Mouse (Mus musculus) hindlimb bud, embryonic 11.5 days (tissue): ENCODE measurements around the gene Sim2.
A peak's percentile ranks its signal among the peaks of the same experiment; 100 is the strongest.

ENCODE experiments used
- DNase-seq: peaks from one replicate; pipeline ENCODE4 v3.0.0-alpha.2; 2012; ENCODE audit warnings: low read depth, low spot score; ENCODE audit errors: extremely low spot score

Gene Sim2

DNA sequence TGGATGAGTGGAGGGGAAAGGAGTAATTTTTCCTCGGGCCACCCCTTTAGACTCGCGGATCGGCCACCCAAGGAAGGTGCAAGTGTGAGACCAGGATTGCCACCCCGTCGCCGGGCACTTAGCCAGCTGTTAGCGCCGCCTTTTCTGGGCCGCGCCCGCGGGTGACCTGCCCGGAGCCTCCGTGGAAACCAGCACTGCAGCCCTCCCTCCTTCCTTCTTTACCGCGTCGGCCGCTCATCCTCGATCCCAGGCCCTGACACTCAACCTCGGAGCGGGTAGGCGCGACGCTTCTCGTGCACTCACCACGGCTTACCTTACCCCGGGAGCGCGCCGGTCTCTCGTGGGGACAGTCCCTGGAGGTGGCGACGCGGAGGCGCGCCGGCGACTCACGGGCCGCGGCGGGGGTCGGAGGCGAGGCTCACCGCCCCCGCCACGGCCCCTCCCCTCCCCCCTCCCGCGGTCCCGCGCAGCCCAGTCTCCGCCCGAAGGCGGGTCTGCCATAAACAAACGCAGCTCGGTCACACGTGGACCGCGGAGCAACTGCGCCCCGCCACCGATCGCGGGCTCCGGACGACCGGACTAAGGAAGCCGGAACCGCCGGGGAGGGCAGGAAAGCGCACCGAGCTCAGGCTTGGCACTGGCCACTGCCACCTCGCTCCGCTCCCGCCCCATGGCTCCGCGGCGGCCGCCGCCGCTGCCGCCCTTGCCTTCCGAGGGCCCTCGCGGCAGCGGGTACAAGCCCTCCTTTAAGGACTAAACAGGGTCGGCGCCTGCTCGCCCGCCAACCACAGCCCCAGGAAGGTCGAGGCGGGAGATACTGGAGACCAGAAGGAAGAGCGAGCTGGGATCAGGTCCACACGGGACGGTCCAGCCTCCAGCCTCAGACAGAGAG lies at the start of gene Sim2:
Gene Sim2 (plus strand): TSS at position 221 of the 892 bp plus-strand sequence.
- no peak for DNase-seq

DNA sequence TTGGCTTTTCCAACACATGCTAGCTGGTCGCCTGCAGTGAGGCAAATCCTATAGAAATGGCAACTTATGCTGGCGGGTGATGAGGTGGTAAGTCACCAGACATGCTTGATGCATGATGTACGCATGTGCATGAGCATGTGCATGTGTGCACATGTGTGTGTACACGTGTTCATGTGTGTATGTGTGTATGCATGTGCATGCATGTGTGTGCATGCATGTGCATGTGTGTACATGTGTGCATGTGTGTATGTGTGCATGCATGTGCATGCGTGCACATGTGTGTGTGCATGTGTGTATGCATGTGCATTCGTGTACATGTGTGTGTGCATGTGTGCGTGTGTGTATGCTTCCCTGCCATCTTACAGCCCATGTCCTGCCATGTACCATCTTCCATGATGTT lies 47.5 kb upstream of the Sim2 start:
- no peak for DNase-seq

DNA sequence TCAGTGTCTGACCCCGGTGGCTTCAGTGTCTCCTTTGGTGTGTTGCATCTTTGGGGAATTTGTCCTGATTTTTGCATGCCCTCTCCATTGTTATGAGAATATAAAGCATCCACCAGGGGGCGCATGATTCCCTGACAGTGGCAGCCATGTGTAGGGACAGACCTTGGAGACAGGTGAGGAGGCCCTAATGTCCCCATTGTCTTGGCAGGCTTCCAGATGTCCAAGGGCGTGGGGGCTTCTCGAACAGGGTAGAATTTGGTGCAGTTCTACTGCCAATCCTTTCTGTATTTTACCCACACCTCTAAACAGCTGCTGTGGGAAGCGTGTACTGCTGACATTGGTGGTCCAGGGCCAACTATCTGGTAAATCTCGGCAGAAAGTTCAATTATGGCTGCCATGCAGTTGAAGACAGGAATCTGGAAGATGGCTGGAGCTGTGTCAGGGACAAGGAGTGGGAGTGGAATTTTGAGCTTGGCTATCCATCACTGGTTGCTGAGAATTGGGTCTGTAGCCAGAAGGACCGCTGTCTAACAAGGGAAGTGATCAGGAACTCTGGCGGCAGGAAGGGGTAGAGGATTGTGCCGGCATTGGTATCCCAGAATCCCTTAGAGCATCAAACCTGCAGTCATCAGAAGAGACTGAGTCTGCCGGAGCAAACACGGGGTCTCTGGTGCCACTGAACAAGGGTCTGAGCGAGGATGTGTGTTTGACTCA lies 46.3 kb upstream of the Sim2 start:
- no peak for DNase-seq

DNA sequence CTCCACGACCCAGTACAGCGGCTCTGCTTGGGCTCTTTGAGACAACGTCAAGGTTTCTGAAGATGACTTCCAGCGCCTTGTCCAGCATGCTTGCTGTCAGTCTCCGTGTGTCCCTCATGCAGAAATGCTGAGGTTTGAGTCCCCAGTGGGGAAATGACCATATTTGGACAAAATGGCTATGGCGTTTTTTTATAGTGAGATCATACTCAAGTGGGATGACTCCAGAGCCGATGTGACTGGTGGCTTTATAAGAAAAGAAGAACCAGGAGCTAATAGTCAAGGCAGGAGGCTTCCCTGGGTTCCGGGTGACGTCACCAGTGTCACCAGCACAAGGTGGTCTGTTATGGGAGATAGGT lies 45.8 kb upstream of the Sim2 start:
- DNase-seq = no peak

DNA sequence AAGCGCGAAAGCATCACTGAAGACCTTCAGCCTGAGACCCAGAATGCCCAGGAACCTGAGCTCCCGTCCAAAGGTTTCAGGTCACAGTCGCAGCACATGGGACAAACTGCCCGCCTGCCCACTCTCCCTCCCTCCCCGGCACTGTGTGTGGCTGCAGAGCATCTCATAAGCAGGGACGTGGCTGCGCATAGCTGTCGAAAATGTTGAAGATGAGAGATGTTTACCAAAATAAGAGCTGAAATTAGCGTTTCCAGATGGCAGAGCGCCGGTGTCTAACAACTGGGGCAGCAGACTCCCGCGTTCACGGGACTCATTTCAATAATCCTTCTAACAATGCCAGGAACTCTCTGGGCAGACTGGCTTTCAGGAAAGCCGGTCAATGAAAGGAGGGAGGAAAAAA lies 44.2 kb upstream of the Sim2 start:
- DNase-seq = no peak

DNA sequence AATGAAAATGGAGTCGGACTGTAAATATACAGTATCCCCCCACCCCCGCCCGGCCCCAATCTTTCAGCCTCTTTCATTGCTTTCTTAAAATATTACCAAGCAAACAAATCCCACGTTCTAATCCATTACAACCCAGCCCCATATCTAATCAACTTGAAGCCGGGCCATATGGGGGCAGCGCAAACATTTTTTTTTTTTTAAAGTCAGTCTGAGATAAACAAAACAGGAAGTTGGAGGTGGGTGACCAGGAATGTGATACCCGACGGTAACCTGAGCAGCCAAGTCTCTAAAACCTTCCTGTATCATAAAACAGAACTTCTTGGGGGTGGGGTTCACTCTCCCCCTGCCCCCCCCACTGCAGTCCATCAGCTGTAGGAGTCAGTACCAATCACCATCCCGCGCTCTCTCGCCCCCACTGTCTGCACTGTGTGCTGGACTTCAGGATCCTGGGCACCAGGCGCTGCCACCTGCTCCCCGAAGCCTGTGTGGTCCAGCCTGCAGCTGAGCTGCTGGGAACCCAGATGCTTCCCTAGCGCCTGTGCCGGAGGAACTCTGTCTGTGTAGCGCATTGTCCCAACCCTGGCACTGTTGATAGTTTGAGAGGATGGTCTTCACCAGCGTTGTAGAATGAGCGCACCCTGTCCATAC lies 43.5 kb upstream of the Sim2 start:
- DNase-seq = no peak

DNA sequence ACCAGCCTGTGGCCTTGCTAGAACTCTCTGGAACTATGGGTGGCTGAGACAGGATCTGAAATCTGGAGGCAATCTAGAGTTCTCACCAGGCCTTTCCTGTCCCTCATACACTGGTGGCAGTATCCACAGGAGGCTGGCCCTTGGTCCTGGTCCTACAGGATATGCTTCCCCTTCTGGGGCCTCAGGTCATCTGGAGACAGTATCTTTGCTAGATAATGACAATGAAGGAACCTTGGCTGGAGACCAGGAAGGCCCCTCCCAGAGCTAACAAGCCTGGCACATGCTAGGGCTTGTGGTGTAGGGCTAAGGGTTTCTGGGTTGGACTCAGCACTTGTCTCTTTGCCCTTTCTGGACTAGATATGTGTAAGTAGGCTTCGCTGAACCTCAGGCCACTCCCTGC lies 40.9 kb upstream of the Sim2 start:
- no peak for DNase-seq

DNA sequence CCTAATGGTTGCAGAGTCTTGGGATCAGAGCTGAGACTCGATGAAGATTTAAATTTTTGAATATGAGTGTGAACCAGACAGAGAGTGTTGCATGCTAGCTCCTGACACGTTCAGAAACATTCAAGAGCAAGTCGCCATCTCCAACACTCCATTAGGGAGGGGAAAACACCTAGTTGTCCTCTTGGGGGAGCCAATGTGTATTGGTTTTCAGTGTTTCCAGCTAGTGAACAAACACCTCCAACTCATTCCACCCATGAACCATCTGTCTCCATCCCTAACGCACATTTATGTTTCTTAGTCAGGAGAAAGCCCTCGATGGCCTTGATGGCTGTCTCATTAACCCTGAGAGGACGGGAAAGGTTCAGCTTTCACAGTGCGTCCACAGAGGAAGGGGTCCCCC lies 39.7 kb upstream of the Sim2 start:
- DNase-seq = no peak

DNA sequence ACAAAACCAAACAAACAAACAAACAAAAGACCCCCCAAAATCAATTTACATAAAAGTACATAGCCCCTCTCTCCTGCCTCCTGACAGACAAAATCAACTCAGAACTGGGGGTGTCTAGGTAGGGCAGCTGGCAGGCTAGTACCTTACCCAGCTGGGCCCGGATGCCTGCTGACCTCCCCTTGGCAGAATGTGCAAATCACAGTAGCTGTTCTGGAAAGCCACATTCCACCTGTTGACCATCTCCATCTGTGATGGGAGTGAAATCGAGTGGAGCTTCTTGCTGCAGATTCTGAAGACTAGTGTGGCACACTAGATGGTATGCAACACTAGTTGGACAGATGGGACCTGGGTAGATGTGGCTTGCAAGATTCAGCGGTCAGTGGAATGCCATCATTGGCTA lies 34.4 kb upstream of the Sim2 start:
- no peak for DNase-seq

DNA sequence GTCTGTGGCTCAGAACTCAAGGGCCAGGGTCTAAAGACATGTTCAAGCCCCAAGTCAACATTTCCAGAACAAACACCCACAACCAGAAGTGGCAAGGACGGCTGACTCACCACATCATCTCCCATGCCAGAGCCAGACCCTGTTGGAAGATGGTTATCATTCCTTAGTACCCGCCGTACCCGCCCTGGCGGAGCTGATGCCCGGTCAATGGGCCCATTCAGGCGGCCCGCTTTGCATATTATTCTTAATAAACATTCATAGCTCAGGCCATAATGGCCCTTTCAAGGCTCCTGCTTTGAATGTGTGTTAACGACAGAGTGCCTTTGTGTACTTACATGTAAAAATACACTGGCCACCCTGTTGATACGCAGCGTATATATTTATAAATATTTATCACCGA lies 29.6 kb upstream of the Sim2 start:
- no peak for DNase-seq

DNA sequence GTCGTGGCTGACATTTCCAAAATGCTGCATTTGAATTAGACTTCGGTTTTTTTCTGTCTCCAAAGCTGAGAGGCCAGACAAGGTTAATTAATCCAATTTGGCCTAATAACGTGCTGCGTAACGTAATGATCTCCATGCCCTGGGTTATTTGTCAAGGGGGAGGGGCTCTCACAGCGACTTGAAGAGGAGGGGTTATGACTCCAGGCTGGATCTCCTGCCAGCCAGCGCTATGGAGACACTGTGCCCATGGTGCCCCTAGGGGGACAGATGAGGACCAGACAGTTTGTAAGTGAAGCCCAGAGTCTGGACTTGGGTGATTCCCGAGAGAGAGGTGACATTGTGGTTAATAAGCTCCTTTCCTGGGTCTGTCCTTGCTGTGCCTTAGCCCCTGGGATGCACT lies 29.2 kb upstream of the Sim2 start:
- DNase-seq = no peak

DNA sequence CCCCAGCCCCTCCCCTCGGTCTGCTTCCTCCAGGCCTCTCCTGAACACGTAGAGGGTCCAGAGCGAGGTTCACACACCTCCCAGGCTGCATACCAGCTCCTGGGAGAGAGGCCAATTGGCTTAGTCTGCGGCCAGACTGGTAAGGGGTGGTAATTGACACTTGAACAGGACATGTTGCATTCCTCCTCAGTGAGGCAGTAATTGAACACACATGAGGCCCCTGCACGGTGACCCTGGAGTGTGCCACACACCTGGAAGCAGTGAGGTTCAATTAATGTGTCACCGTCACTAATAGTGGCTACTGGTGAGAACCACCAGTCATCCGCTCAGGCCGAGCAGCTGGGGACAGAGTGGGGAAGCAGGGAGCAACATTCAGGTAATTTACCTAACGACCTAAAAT lies 24.9 kb upstream of the Sim2 start:
- DNase-seq = peak; percentile 79

DNA sequence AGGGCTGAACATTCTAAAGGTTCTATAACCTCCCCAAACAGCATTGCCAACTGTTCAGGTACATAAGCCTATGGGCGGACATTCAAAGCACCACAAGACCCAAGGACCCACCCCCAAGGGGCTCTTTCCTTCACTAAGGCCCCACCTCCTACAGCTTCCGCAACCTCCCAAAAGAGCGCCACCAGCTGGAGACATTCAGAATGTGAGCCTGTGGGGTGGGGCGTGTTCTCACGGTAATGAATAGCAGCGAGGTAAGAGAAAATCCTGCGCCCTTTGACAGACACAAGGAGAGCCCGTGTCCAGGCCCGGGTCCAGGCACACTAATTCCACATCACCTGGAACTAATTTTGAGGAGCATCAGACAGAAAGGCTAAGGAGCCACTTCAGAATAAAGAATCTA lies 20.5 kb upstream of the Sim2 start:
- no peak for DNase-seq

DNA sequence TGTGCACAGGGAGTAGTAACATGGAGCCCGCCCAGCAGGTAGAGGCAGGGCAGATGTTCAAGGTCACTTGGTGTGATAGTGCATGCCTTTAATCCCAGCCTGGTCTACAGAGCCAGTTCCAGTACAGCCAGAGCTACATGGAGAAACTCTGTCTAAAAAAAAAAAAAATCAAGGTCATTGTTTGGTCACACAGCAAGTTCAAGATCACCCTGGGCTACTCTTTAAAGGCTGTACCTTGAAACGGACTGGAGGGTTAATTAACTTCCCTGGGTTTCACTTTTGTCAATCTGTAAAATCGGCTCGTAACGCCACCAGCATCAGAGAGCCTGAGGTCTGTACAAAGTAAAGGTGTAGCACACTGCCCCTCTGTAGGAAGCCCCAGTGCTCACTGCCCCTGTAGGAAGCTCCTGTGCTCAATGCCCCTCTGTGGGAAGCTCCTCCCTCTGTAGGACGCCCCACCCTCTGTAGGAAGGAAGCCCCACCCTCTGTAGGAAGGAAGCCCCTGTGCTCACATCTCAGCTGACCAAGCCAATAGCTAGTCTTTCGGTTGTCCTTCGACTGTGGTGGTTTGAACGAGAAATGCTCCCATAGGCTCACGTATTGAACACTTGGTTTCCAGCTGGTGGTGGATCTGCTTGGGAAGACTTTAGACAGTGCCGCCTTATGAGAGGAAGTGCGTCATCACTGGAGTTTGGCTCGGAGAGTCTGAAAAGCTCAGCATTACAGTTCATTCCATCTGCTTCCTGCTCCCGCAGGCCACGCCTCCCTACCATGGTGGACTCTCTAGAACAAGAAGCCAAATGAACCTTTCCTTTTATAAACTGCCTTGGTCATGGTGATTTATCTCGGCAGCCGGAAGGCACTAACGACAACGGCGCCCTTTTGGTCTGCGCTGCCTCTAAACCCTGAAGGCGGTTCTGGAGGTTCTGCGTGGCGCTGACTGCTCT lies 18.7 kb upstream of the Sim2 start:
- DNase-seq = no peak

DNA sequence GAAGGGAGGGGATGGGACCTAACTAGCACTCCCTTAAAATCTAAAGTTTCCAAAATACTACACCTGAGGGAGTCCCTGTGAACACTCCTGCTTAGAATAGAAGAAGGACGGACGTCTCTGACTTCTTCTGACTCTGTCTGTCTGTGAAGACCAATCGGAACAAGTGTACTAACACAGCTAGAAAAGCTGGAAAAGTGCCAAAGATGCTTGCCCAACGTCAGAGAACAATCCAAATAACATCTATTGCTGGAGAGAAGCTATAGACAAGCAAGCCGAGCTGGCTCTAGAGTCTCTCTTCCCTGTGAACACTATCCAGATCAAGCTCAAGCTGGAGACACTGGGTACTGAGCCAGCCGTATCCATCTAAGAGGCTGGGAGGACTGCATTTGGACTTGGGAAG lies 18.0 kb upstream of the Sim2 start:
- no peak for DNase-seq

DNA sequence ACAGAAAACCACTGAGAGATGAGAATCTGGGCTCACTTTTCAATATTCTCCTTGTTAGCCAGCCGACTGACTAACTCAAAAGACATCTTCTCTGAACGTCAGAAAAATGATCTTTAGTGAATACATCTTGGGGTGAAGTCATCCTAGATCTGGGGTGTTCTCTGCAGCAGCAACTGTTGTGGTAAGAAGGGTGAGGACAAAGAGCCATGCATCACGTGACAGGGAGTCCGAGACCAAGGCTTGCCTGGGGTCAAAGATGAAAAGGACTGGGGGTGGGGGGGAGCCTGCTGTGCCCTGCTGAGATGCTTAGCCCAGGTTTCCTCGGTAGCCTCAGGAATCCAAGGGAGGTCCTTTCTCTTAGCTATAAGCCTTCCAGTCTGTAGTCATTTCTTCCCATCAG lies 17.5 kb upstream of the Sim2 start:
- no peak for DNase-seq

DNA sequence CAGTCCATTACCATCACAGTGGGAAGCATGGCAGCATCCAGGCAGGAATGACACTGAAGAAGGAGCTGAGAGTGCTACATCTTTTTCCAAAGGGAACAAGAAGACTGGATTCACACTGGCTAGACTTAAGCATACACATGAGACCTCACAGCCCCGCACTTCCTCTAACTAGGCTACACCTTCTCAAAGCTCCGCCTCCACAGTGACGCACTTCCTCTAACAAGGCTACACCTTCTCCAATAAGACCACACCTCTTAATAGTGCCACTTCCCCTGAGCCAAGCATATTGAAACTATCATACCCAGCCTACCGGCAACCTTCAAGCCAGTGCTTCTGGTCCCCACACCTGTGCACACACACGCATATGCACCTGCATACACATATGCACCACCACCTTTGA lies 15.7 kb upstream of the Sim2 start:
- DNase-seq = no peak

DNA sequence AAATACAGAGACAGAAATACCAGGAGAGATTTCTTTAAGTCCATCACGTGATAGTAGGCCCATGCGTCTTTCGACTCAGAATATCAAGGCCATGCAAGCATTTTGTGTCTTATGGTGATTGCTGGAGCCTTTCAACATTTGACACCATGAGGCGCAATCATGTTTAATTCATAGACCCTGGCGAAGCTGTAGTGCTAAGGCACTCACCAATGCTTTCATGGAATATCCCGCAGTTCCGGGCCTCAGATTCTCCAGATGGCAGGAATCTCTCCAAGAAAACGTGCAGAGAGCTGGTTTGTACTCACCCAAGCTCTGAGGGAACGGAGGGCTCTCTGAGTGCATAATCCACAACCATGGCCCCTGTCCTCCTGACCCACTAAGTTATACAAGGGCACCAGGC lies 13.8 kb upstream of the Sim2 start:
- DNase-seq = no peak

DNA sequence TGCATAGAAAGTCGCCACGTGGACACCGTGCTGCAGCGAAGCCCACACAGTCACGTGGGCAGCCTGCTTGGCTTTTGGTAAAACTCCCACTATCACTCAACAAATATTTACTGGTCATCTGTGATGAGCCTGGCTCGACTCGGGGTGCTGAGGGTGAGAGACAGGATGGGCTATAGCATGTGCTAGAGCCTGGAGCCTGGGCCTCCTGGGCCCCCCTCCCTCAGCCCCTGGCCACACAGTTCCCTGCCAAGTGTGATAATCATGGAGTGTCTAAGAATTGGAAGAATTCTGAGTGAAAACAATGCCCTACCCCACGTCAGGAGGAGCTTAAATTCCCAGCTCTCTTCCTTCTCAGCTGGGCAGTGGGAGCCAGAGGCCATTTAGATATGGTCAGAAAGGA lies 13.3 kb upstream of the Sim2 start:
- no peak for DNase-seq

DNA sequence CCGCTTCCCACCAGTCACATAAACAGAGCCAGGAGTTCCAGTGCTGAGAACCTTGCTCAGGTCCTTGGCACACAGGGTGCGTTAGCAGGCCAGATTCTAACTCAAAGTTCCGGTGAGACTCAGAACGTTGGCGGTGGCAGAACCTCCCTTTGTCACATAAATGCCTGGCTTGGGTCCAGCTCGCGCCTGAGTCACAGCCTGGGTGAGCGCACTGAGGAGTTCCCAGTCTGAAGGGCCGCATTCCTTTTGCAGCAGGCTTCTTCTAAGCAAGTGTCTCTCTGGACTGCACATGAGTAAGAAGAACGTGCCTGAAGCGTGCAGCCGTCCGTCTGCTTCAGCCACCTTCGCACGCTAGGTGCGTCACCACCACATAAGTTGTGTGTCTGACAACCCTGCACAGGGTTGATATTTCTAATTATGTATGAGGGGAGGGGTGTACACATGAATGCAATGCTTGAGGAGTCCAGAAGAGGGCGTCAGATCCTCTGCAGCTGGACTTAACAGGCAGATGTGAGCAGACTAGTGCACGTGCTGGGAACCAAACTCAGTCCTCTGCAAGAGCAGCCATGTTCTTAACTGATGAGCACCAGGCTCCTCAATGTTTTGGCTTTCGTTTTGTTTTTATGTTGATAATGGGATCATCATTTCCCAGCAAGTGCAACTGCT lies 9.2 kb upstream of the Sim2 start:
- DNase-seq = no peak
